Mouse (Mus musculus): ENCODE measurements around the gene Bank1.

- TF ChIP-seq ZC3H11A (IDR thresholded peaks at IDR 0.05; ENCODE audit: borderline replicate concordance, low read depth, low read length): no peak
- no peak for TF ChIP-seq ZNF384 (IDR thresholded peaks at IDR 0.05; ENCODE audit: low read depth, low read length)
Measured at GRCm38 (mm10) chr3:136186548-136187113, 139.2 kb downstream of the Bank1 start.
